Mouse (Mus musculus): ENCODE measurements around the gene Kcnip2. TPM values are rescaled to one million over a fixed set of nuclear protein-coding genes. Genes with fewer than 3 reads are reported as not detected.

The Kcnip2 gene
- total RNA-seq, 1 experiment from 2014 or later: 0.23 TPM

GRCm38 (mm10) chr19:45745344-45746152 is 70.3 kb downstream of the Kcnip2 start:
- ATAC-seq (ENCODE audit: extremely low read depth, insufficient number of reproducible peaks, low FRiP score, poor library complexity, severe bottlenecking): no peak

GRCm38 (mm10) chr19:45743619-45744018 is 72.2 kb downstream of the Kcnip2 start:
- ATAC-seq (ENCODE audit: extremely low read depth, insufficient number of reproducible peaks, low FRiP score, poor library complexity, severe bottlenecking): no peak

GRCm38 (mm10) chr19:45742984-45743575 is 72.8 kb downstream of the Kcnip2 start:
- no peak for ATAC-seq (ENCODE audit: extremely low read depth, insufficient number of reproducible peaks, low FRiP score, poor library complexity, severe bottlenecking)

GRCm38 (mm10) chr19:45742218-45742983 is 73.5 kb downstream of the Kcnip2 start, which contains the start of gene Fgf8:
Fgf8 (minus strand) TSS chr19:45742915.
- ATAC-seq (ENCODE audit: extremely low read depth, insufficient number of reproducible peaks, low FRiP score, poor library complexity, severe bottlenecking): no peak

Other genes with a start within 250 kb of the Kcnip2 start
- gene Fbxw4, start 155.7 kb downstream of the Kcnip2 start, total RNA-seq (2017): 20.6 and 20.8 TPM in 2 replicates
- not detected in 2 replicates for gene Fgf8, start 73.1 kb downstream of the Kcnip2 start, total RNA-seq (2017)
- 24.2 and 24.8 TPM in 2 replicates for gene Npm3, start 66.5 kb downstream of the Kcnip2 start, total RNA-seq (2017)
- 514 and 539 TPM in 2 replicates for gene Mgea5, start 32.2 kb downstream of the Kcnip2 start, total RNA-seq (2017)
- gene Armh3, start 182.4 kb upstream of the Kcnip2 start, total RNA-seq (2017): 9.0 and 10.3 TPM in 2 replicates
- 6.8 and 8.3 TPM in 2 replicates for gene Hps6, start 187.4 kb upstream of the Kcnip2 start, total RNA-seq (2017)
- gene Pprc1, start 228.8 kb upstream of the Kcnip2 start, total RNA-seq (2017): 9.7 and 13.0 TPM in 2 replicates
- 162 and 164 TPM in 2 replicates for gene Ldb1, start 229.2 kb upstream of the Kcnip2 start, total RNA-seq (2017)

Data from neutrophil, adult 5-6 weeks (primary cell).